Mouse (Mus musculus): ENCODE results near the gene Map3k13. TPM values are rescaled to one million over a fixed set of nuclear protein-coding genes. Genes with fewer than 3 reads are reported as not detected.
A peak's percentile ranks its signal among the peaks of the same experiment; 100 is the strongest.

Gene Map3k13
- polyA plus RNA-seq, 1 experiment from 2014 or later, result 1.2 TPM

GRCm38 (mm10) chr16:21946761-21947715, 152.9 kb downstream of the Map3k13 start, which contains the start of gene Tmem41a:
Gene Tmem41a (minus strand): TSS chr16:21947552.
- no peak within 1 kb of the TSS for H3K27ac ChIP-seq (ENCODE audit: low read depth, low read length)

GRCm38 (mm10) chr16:21955591-21955990, 161.4 kb downstream of the Map3k13 start:
- Histone ChIP-seq H3K4me1 (ENCODE audit: control insufficient read depth, insufficient read depth, low read length) (no peaks in the 10 kb centered on the region), H3K4me2 (replicated peaks; ENCODE audit: low read depth, low read length) (no peak overlapping the region), H3K9me3 (ENCODE audit: control insufficient read depth, low read length) (no peaks in the 10 kb centered on the region), H3K4me3 (ENCODE audit: low read length) (no peak overlapping the region), H3K27me3 (ENCODE audit: control insufficient read depth, insufficient read depth, low read length) (no peaks in the 10 kb centered on the region), H3K36me3 (ENCODE audit: control insufficient read depth, insufficient read depth, low read length) (no peaks in the 10 kb centered on the region), H3K9ac (ENCODE audit: low read depth, low read length) (no peak overlapping the region), H3K27ac (ENCODE audit: low read depth, low read length) (no peak overlapping the region)
- WGBS, result 91% methylated on average over 12 of the region's 12 CpGs
- no peak for ATAC-seq (ENCODE audit: low FRiP score, low TSS enrichment)

More at GRCm38 (mm10) chr16:21946761-21947715, 152.9 kb downstream of the Map3k13 start, which contains the start of gene Tmem41a:
- H3K4me2 ChIP-seq (replicated peaks; ENCODE audit: low read depth, low read length), result peak within 1 kb of the TSS; percentile 87
- peak within 1 kb of the TSS; percentile 78 for H3K9ac ChIP-seq (ENCODE audit: low read depth, low read length)
- no peaks in the 10 kb centered on the region for H3K9me3 ChIP-seq (ENCODE audit: control insufficient read depth, low read length)
- ATAC-seq (ENCODE audit: low FRiP score, low TSS enrichment), result peak; percentile 98
- H3K36me3 ChIP-seq (ENCODE audit: control insufficient read depth, insufficient read depth, low read length), result no peaks in the 10 kb centered on the region
- peaks cover 6% of the 10 kb centered on the region; the same call in 1 of the 2 replicates for H3K4me1 ChIP-seq (ENCODE audit: control insufficient read depth, insufficient read depth, low read length)
- peak within 1 kb of the TSS; percentile 73 for H3K4me3 ChIP-seq (ENCODE audit: low read length)
- 2% methylated on average over 57 of the region's 63 CpGs for WGBS
- no peaks in the 10 kb centered on the region; the same call in 1 of the 2 replicates for H3K27me3 ChIP-seq (ENCODE audit: control insufficient read depth, insufficient read depth, low read length)

- H3K9ac ChIP-seq (ENCODE audit: low read depth, low read length), result no peak overlapping the region
- WGBS, result 69% methylated on average over 3 of the region's 3 CpGs
These were observed 171.4 kb downstream of the Map3k13 start for GRCm38 (mm10) chr16:21965576-21965975.

GRCm38 (mm10) chr16:21969874-21970273, 175.7 kb downstream of the Map3k13 start:
- Histone ChIP-seq H3K9ac (ENCODE audit: low read depth, low read length) (no peak overlapping the region), H3K27ac (ENCODE audit: low read depth, low read length) (no peak overlapping the region), H3K27me3 (ENCODE audit: control insufficient read depth, insufficient read depth, low read length) (no peaks in the 10 kb centered on the region), H3K9me3 (ENCODE audit: control insufficient read depth, low read length) (no peaks in the 10 kb centered on the region), H3K4me2 (replicated peaks; ENCODE audit: low read depth, low read length) (no peak overlapping the region), H3K36me3 (ENCODE audit: control insufficient read depth, insufficient read depth, low read length) (no peaks in the 10 kb centered on the region), H3K4me1 (ENCODE audit: control insufficient read depth, insufficient read depth, low read length) (no peaks in the 10 kb centered on the region), H3K4me3 (ENCODE audit: low read length) (no peak overlapping the region)
- no peak for ATAC-seq (ENCODE audit: low FRiP score, low TSS enrichment)
- WGBS, result 71% methylated on average over 5 of the region's 5 CpGs

More at GRCm38 (mm10) chr16:21965576-21965975, 171.4 kb downstream of the Map3k13 start:
- Histone ChIP-seq H3K9me3 (ENCODE audit: control insufficient read depth, low read length) (no peaks in the 10 kb centered on the region), H3K36me3 (ENCODE audit: control insufficient read depth, insufficient read depth, low read length) (no peaks in the 10 kb centered on the region), H3K4me2 (replicated peaks; ENCODE audit: low read depth, low read length) (no peak overlapping the region), H3K4me3 (ENCODE audit: low read length) (no peak overlapping the region), H3K27ac (ENCODE audit: low read depth, low read length) (no peak overlapping the region), H3K27me3 (ENCODE audit: control insufficient read depth, insufficient read depth, low read length) (no peaks in the 10 kb centered on the region), H3K4me1 (ENCODE audit: control insufficient read depth, insufficient read depth, low read length) (no peaks in the 10 kb centered on the region)
- ATAC-seq (ENCODE audit: low FRiP score, low TSS enrichment), result no peak

GRCm38 (mm10) chr16:21970536-21970935, 176.4 kb downstream of the Map3k13 start:
- 89% methylated on average over 6 of the region's 6 CpGs for WGBS
- ATAC-seq (ENCODE audit: low FRiP score, low TSS enrichment), result no peak
- Histone ChIP-seq H3K4me2 (replicated peaks; ENCODE audit: low read depth, low read length) (no peak overlapping the region), H3K36me3 (ENCODE audit: control insufficient read depth, insufficient read depth, low read length) (no peaks in the 10 kb centered on the region), H3K9ac (ENCODE audit: low read depth, low read length) (no peak overlapping the region), H3K4me1 (ENCODE audit: control insufficient read depth, insufficient read depth, low read length) (no peaks in the 10 kb centered on the region), H3K27ac (ENCODE audit: low read depth, low read length) (no peak overlapping the region), H3K27me3 (ENCODE audit: control insufficient read depth, insufficient read depth, low read length) (peaks cover under 1% of the 10 kb centered on the region; the same call in 1 of the 2 replicates), H3K4me3 (ENCODE audit: low read length) (no peak overlapping the region), H3K9me3 (ENCODE audit: control insufficient read depth, low read length) (no peaks in the 10 kb centered on the region)

GRCm38 (mm10) chr16:21971446-21971845, 177.3 kb downstream of the Map3k13 start:
- peaks cover 3% of the 10 kb centered on the region; the same call in 1 of the 2 replicates for H3K27me3 ChIP-seq (ENCODE audit: control insufficient read depth, insufficient read depth, low read length)
- H3K27ac ChIP-seq (ENCODE audit: low read depth, low read length), result no peak overlapping the region
- ATAC-seq (ENCODE audit: low FRiP score, low TSS enrichment), result no peak
- WGBS, result 81% methylated on average over 4 of the region's 4 CpGs
- peaks cover 4% of the 10 kb centered on the region; the same call in 1 of the 2 replicates for H3K4me1 ChIP-seq (ENCODE audit: control insufficient read depth, insufficient read depth, low read length)
- no peak overlapping the region for H3K4me3 ChIP-seq (ENCODE audit: low read length)
- no peaks in the 10 kb centered on the region for H3K9me3 ChIP-seq (ENCODE audit: control insufficient read depth, low read length)
- no peak overlapping the region for H3K9ac ChIP-seq (ENCODE audit: low read depth, low read length)
- H3K36me3 ChIP-seq (ENCODE audit: control insufficient read depth, insufficient read depth, low read length), result no peaks in the 10 kb centered on the region
- H3K4me2 ChIP-seq (replicated peaks; ENCODE audit: low read depth, low read length), result no peak overlapping the region

- peak overlapping the region; percentile 12; the same call in 1 of the 2 replicates for H3K4me3 ChIP-seq (ENCODE audit: low read length)
- H3K4me2 ChIP-seq (replicated peaks; ENCODE audit: low read depth, low read length), result peak overlapping the region; percentile 30
- H3K27me3 ChIP-seq (ENCODE audit: control insufficient read depth, insufficient read depth, low read length), result peaks cover 3% of the 10 kb centered on the region; the same call in 1 of the 2 replicates
- H3K36me3 ChIP-seq (ENCODE audit: control insufficient read depth, insufficient read depth, low read length), result no peaks in the 10 kb centered on the region
- H3K27ac ChIP-seq (ENCODE audit: low read depth, low read length), result no peak overlapping the region
- no peaks in the 10 kb centered on the region for H3K9me3 ChIP-seq (ENCODE audit: control insufficient read depth, low read length)
- no peak overlapping the region for H3K9ac ChIP-seq (ENCODE audit: low read depth, low read length)
- 3% methylated on average over 16 of the region's 16 CpGs for WGBS
- H3K4me1 ChIP-seq (ENCODE audit: control insufficient read depth, insufficient read depth, low read length), result peaks cover 5% of the 10 kb centered on the region; the same call in 1 of the 2 replicates
- no peak; the same call in 1 of the 2 replicates for ATAC-seq (ENCODE audit: low FRiP score, low TSS enrichment)
These were observed 182.1 kb downstream of the Map3k13 start for GRCm38 (mm10) chr16:21976203-21976602.

GRCm38 (mm10) chr16:21977347-21977746, 183.2 kb downstream of the Map3k13 start:
- peaks cover 5% of the 10 kb centered on the region; the same call in 1 of the 2 replicates for H3K4me1 ChIP-seq (ENCODE audit: control insufficient read depth, insufficient read depth, low read length)
- no peak for ATAC-seq (ENCODE audit: low FRiP score, low TSS enrichment)
- WGBS, result 82% methylated on average over 5 of the region's 5 CpGs
- no peaks in the 10 kb centered on the region for H3K9me3 ChIP-seq (ENCODE audit: control insufficient read depth, low read length)
- H3K4me3 ChIP-seq (ENCODE audit: low read length), result no peak overlapping the region
- no peak overlapping the region for H3K9ac ChIP-seq (ENCODE audit: low read depth, low read length)
- H3K36me3 ChIP-seq (ENCODE audit: control insufficient read depth, insufficient read depth, low read length), result no peaks in the 10 kb centered on the region
- H3K27ac ChIP-seq (ENCODE audit: low read depth, low read length), result no peak overlapping the region
- H3K4me2 ChIP-seq (replicated peaks; ENCODE audit: low read depth, low read length), result no peak overlapping the region
- peaks cover 3% of the 10 kb centered on the region; the same call in 1 of the 2 replicates for H3K27me3 ChIP-seq (ENCODE audit: control insufficient read depth, insufficient read depth, low read length)
